Mouse (Mus musculus) embryo, embryonic 9.5 days (tissue): ENCODE data around the gene Adar.
A peak's percentile ranks its signal among the peaks of the same experiment; 100 is the strongest.
"Not testable (repeated sequence)": the region's sequence is repeated elsewhere in the genome, so short reads cannot be mapped to it uniquely, and the experiment has no call there.

Source experiments
- DNase-seq: peaks from one replicate; pipeline ENCODE4 v3.0.0-alpha.2; 2017; ENCODE audit errors: extremely low spot score

The Adar gene

DNA sequence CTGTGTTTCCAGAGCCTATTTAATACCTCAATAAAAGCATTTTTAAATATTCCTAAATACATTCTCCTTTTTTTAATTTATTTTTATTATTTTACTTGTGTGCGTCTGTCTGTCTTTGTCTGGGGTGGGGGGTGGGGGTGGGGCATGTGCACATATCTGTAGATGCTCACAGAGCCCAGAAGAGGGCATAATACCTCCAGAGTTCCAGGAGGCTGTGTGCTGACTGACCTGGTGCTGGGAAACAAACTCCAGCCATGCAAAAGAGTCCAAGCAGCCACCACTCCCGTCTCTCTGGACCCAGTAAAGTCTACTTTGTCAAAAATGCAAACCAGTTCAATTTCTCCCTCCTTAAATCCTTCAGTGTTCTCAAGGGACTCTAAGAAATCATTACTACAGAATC is 79.8 kb downstream of the Adar start:
- no peak for DNase-seq

DNA sequence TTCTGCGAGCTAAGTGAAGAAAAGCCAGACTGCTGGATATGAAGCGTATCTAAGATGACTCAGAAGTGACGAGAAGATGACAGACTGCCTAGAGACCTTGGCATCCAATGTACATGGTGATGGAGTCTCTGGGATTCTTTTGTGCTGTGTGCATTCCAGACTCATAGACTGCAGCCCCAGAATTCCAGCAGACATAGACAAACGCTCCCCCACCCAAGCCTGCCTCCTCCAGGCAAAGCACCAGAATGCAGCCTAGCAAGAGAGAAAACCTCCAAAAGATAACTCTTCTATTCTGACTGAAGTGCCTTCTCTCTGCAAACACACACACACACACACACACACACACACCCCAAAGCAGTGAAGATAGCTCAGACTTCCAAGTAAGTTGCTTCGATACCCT is 80.9 kb downstream of the Adar start:
- no peak for DNase-seq

DNA sequence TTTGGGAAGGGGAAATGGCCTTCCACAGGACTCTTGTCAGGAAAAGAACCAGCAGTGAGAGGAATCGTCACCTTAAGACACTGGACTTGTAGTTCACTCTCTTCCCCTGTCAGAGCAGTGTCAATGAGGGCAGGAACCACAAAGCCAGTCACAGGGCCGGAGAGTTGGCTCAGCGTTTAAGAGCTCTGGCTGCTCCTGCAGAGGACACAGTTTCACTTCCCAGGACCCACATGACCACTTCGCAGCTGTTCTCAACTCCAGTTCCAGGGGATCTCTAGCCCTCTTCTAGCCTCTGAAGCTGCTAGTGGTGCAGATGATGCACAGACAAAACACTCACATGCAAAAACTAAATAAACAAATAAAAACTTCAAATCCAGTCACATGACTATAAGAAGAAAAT is 81.5 kb downstream of the Adar start:
- DNase-seq = no peak

DNA sequence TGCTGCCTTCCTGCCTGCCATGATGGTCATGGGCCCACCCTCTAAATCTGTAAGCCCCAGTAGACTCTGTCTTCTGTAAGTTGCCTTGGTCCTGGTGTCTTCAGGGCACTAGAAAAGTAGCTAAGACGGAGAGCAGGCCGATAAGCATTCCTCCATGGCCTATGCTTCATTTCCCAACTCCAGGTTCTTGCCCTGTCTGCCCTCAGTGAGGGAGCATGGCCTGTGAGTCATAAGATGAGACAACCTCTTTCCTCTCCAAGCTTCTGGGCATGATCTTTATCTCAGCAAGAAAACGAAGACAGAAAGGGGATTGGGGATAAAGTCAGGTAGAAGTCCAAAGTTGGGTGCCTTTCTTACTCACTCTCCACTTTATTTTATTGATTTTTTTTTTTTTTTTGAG is 83.7 kb downstream of the Adar start:
- DNase-seq = no peak

DNA sequence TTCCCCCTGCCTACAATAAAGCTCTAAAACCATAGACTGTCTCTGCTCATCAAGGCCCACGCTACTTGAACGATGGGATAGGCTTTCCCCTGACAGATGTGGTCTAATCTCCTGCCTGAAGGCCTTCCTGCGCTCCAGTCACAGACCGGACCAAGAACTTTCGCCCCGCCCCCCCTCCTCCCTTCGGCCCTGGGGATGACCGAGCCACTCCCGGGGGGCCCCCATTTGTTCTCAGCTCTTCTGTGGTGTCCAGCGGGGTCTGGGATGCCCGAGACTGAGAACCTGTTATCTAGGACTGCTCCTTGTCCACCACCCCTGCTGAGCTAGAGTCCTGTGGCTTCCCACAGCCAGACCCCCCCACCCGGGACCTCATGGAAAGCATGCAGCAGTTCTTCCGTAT is 84.7 kb downstream of the Adar start:
- DNase-seq = peak; percentile 48

DNA sequence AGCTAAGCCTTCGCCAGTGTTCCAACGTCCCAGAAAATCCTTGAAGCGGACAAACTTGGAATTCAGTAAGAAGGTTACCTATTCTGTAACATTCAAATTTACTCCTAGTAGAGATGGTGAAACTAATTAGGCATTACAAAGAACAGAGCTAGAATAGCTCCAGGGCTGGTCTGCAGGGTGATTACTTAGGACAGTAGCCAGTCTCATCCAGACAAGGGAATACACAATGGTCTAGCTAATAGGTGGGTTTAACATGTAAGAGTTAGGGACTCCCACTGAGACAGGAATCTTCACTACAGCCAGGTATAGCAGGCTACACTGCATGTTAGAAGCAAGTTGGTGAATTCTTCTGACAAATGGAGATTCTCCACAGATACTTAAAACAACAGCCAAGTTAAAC is 85.3 kb downstream of the Adar start:
- not testable (repeated sequence) for DNase-seq

DNA sequence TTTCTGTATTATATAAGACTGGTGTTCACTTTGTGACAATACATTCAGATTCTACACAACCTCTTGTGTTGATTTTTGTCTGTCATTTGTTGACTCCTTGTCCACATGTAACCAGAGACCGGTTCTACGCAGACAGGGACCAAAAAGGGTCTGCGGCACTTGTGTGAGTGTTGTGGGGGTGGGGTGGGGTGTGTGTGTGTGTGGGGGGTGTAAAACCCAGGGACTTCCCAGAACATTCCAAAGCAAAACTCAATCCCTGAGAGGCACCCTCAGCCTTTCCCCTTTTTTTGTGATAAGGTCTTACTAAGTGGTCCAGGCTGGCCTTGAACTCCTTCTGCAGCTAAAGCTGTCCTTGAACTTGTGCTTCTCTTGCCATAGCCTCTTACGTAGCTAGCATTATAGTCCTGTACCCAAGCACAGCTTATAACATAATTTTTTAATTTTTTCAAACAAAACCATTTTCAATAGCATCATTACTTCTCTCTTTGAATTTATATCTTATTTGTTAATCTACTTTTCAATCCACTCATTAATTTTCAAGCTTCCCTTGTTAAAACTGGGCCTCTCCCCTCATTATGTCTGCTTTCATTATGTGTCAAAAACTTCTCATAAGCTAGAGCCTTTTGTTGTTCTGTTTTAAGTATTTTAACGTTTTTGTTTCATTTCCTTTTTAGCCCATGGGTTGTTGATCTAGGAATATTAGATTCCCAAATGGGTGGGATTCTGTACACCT is 86.1 kb downstream of the Adar start:
- no peak for DNase-seq

DNA sequence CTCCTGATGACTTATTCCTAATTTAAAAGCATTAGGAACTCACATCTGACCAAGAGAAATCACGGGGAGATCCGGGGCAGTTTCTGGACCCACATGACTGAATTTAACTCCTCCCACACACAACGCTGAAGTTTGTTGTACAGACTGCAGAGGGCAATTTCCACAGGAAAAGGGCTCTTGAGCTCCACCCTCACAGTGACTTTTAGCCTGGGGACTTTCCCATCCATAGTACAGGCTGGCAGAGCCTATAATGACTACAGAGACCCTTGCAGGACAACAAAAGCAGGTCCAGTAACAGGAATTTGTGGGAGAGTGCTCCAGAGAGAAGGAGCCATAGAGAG is 86.7 kb downstream of the Adar start:
- DNase-seq = no peak

DNA sequence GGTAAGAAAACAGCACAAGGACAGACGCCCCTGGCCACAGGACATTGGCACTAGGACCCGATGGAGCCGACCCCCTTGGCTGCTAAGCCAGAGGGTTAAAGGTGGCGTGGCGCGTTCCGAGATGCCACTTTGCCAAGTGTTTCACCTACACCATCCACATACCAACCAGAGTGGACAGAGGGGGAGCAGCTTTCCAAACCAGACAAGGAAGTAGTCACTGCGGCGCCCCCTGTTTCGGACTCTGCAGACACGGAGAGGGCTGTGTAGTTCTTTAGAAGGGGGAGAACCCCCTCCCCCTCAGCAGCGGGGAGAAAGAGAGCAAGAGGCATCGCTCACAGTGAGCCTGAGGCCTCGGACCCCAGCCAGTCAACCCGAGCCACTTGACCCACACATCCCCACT is 88.1 kb downstream of the Adar start:
- no peak for DNase-seq
